Mouse (Mus musculus) embryonic facial prominence, embryonic 11.5 days (tissue): Measurements from ENCODE around the gene Vstm2l. TPM values are rescaled to one million over a fixed set of nuclear protein-coding genes. Genes with fewer than 3 reads are reported as not detected.
A peak's percentile ranks its signal among the peaks of the same experiment; 100 is the strongest.

Experiments used
- ATAC-seq: fragments of 200-750 bp; cut with Nextera tagmentation; replicated peaks from 2 replicates; pipeline ENCODE4 v1.8.0; 2017; ENCODE audit warnings: low read depth; ENCODE audit not compliant: insufficient number of reproducible peaks, low FRiP score, low TSS enrichment
- DNase-seq: peaks from one replicate; pipeline ENCODE4 v3.0.0-alpha.2; 2015; ENCODE audit warnings: low spot score
- H3K27ac ChIP-seq: fragments of 300-500 bp; sonication (generic); replicated peaks from 2 replicates; pipeline ENCODE4 v1.5.1; 2014; ENCODE audit warnings: mild to moderate bottlenecking, low read depth, low read length, control low read depth
- H3K27me3 ChIP-seq: fragments of 300-500 bp; sonication (generic); 2 replicates; pipeline ENCODE4 v1.6.1; 2014; ENCODE audit warnings: mild to moderate bottlenecking, low read length, moderate library complexity, mixed read lengths; ENCODE audit not compliant: control insufficient read depth, insufficient read depth
- H3K36me3 ChIP-seq: fragments of 300-500 bp; sonication (generic); replicated peaks from 2 replicates; pipeline ENCODE4 v1.6.1; 2014; ENCODE audit warnings: low read depth, mild to moderate bottlenecking, low read length, moderate library complexity, mixed read lengths; ENCODE audit not compliant: control insufficient read depth, insufficient read depth
- H3K4me1 ChIP-seq: fragments of 300-500 bp; sonication (generic); 2 replicates; pipeline ENCODE4 v1.6.1; 2014; ENCODE audit warnings: low read length, mixed read lengths; ENCODE audit not compliant: control insufficient read depth, insufficient read depth
- H3K4me2 ChIP-seq: fragments of 300-500 bp; sonication (generic); 2 replicates; pipeline ENCODE4 v1.6.1; 2014; ENCODE audit warnings: low read depth, mild to moderate bottlenecking, control low read depth, low read length, moderate library complexity
- H3K4me3 ChIP-seq: fragments of 300-500 bp; sonication (generic); 2 replicates; pipeline ENCODE4 v1.5.1; 2014; ENCODE audit warnings: low read depth, low read length, control low read depth
- H3K9ac ChIP-seq: fragments of 300-500 bp; sonication (generic); replicated peaks from 2 replicates; pipeline ENCODE4 v1.6.1; 2014; ENCODE audit warnings: mild to moderate bottlenecking, control low read depth, low read length
- H3K9me3 ChIP-seq: fragments of 300-500 bp; sonication (generic); replicated peaks from 2 replicates; pipeline ENCODE4 v1.6.1; 2016; ENCODE audit warnings: mild to moderate bottlenecking, low read length, inconsistent platforms, mixed read lengths; ENCODE audit not compliant: control insufficient read depth
- WGBS: fragments of 180-500 bp; shearing (Covaris S2); extraction: QIAGEN DNeasy Blood & Tissue Kit; methylation state at CpG from one replicate; pipeline ENCODE4 v1.1.7; 2014; 5-methylcytosine and 5-hydroxymethylcytosine counted together
- polyA plus RNA-seq: library from polyadenylated mRNA; unstranded; fragments of >200 nt; fragmentation: Nextera tagmentation; extraction: Ambion mirVana; gene quantifications from 2 replicates; pipeline ENCODE4 v1.2.1, GENCODE M21; 2014

Vstm2l gene
- polyA plus RNA-seq = 1.4 and 1.5 TPM in 2 replicates

GRCm38 (mm10) chr2:157914105-157914764 lies at the start of gene Vstm2l:
Gene Vstm2l (plus strand): TSS chr2:157914653.
- Histone ChIP-seq H3K36me3 (no peaks in the 10 kb centered on the region), H3K4me1 (peaks cover 4% of the 10 kb centered on the region), H3K4me3 (peak within 1 kb of the TSS; percentile 31), H3K9ac (0 out of 2 replicates have a peak within 1 kb of the TSS, but pooled peaks have one; percentile 13), H3K9me3 (no peaks in the 10 kb centered on the region), H3K4me2 (peak within 1 kb of the TSS; percentile 57), H3K27ac (no peak within 1 kb of the TSS), H3K27me3 (peaks cover 31% of the 10 kb centered on the region)
- ATAC-seq (no peak), DNase-seq (peak; percentile 58)
- 3% methylated on average over 56 of the region's 62 CpGs for WGBS

- no peak overlapping the region for H3K4me2 ChIP-seq
- ATAC-seq (no peak), DNase-seq (no peak)
- H3K9ac ChIP-seq = no peak overlapping the region
- H3K27me3 ChIP-seq = no peaks in the 10 kb centered on the region
- H3K9me3 ChIP-seq = no peaks in the 10 kb centered on the region
- H3K4me1 ChIP-seq = no peaks in the 10 kb centered on the region
- WGBS = 75% methylated on average over 3 of the region's 3 CpGs
- H3K36me3 ChIP-seq = no peaks in the 10 kb centered on the region
- no peak overlapping the region for H3K27ac ChIP-seq
- H3K4me3 ChIP-seq = no peak overlapping the region
These were observed 47.3 kb upstream of the Vstm2l start for GRCm38 (mm10) chr2:157867126-157867525.

- no peak overlapping the region for H3K4me3 ChIP-seq
- no peaks in the 10 kb centered on the region for H3K9me3 ChIP-seq
- no peak for DNase-seq
- H3K36me3 ChIP-seq = no peaks in the 10 kb centered on the region
- H3K27me3 ChIP-seq = no peaks in the 10 kb centered on the region
- H3K4me2 ChIP-seq = no peak overlapping the region
- no peak for ATAC-seq
- H3K4me1 ChIP-seq = no peaks in the 10 kb centered on the region
- H3K27ac ChIP-seq = no peak overlapping the region
- WGBS = 80% methylated on average over 6 of the region's 6 CpGs
- no peak overlapping the region for H3K9ac ChIP-seq
These were observed 44.2 kb upstream of the Vstm2l start for GRCm38 (mm10) chr2:157870247-157870646.

- Histone ChIP-seq H3K4me3 (no peak overlapping the region), H3K36me3 (no peaks in the 10 kb centered on the region), H3K4me2 (no peak overlapping the region), H3K4me1 (no peaks in the 10 kb centered on the region), H3K9me3 (no peaks in the 10 kb centered on the region), H3K27ac (no peak overlapping the region), H3K9ac (no peak overlapping the region), H3K27me3 (no peaks in the 10 kb centered on the region)
- 82% methylated on average over 6 of the region's 6 CpGs for WGBS
- ATAC-seq (no peak), DNase-seq (no peak)
These were observed 41.2 kb upstream of the Vstm2l start for GRCm38 (mm10) chr2:157873223-157873622.

- Histone ChIP-seq H3K4me1 (no peaks in the 10 kb centered on the region), H3K27ac (no peak overlapping the region)
These were observed 40.8 kb upstream of the Vstm2l start for GRCm38 (mm10) chr2:157873691-157874090.

GRCm38 (mm10) chr2:157875111-157875510 lies 39.3 kb upstream of the Vstm2l start:
- Histone ChIP-seq H3K9ac (no peak overlapping the region), H3K27me3 (no peaks in the 10 kb centered on the region), H3K9me3 (no peaks in the 10 kb centered on the region), H3K36me3 (no peaks in the 10 kb centered on the region), H3K27ac (no peak overlapping the region), H3K4me1 (no peaks in the 10 kb centered on the region), H3K4me3 (no peak overlapping the region), H3K4me2 (no peak overlapping the region)
- 64% methylated on average over 8 of the region's 8 CpGs for WGBS
- DNase-seq = no peak
- no peak for ATAC-seq

More at GRCm38 (mm10) chr2:157873691-157874090, 40.8 kb upstream of the Vstm2l start:
- no peak overlapping the region for H3K4me3 ChIP-seq
- no peak overlapping the region for H3K9ac ChIP-seq
- no peaks in the 10 kb centered on the region for H3K27me3 ChIP-seq
- no peaks in the 10 kb centered on the region for H3K9me3 ChIP-seq
- 88% methylated on average over 1 of the region's 1 CpGs for WGBS
- DNase-seq (no peak), ATAC-seq (no peak)
- no peak overlapping the region for H3K4me2 ChIP-seq
- no peaks in the 10 kb centered on the region for H3K36me3 ChIP-seq

- no peaks in the 10 kb centered on the region for H3K9me3 ChIP-seq
- H3K27me3 ChIP-seq = no peaks in the 10 kb centered on the region
- no peaks in the 10 kb centered on the region for H3K36me3 ChIP-seq
- DNase-seq (no peak), ATAC-seq (no peak)
- no peaks in the 10 kb centered on the region for H3K4me1 ChIP-seq
- no peak overlapping the region for H3K27ac ChIP-seq
- WGBS = 89% methylated on average over 3 of the region's 3 CpGs
- H3K4me3 ChIP-seq = no peak overlapping the region
- no peak overlapping the region for H3K9ac ChIP-seq
- H3K4me2 ChIP-seq = no peak overlapping the region
These were observed 37.1 kb upstream of the Vstm2l start for GRCm38 (mm10) chr2:157877394-157877793.

- DNase-seq = no peak
- WGBS = 75% methylated on average over 5 of the region's 5 CpGs
- no peaks in the 10 kb centered on the region for H3K4me1 ChIP-seq
- H3K4me3 ChIP-seq = no peak overlapping the region
- no peaks in the 10 kb centered on the region for H3K36me3 ChIP-seq
- H3K27ac ChIP-seq = no peak overlapping the region
- no peak overlapping the region for H3K4me2 ChIP-seq
- no peak for ATAC-seq
- H3K9ac ChIP-seq = no peak overlapping the region
- H3K9me3 ChIP-seq = no peaks in the 10 kb centered on the region
- no peaks in the 10 kb centered on the region for H3K27me3 ChIP-seq
These were observed 36.5 kb upstream of the Vstm2l start for GRCm38 (mm10) chr2:157877967-157878366.
